Mouse (Mus musculus): ENCODE data around the gene Suclg2. TPM values are rescaled to one million over a fixed set of nuclear protein-coding genes. Genes with fewer than 3 reads are reported as not detected.

The Suclg2 gene
- total and polyA plus RNA-seq, 2 experiments from 2014 or later = 79.5 to 105 TPM

DNA sequence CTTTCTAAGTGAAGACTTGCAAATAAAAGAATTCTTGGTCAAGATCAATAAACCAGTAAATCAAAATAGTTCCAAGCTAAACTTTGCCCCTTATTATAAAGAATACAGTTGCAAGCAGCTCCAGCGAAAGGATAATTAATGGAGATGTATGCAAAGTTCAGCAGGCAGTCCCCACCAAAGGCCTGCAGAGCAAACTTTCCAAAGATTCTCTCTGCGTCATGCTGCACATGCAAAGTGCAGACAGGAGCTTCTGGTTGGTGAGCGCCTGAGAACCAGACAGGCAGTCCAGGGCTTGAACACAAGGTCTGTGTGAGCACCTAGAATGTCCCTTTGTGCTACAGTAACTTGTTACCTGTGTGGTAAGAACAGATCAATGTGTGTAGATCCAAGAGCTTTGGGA is 147.0 kb downstream of the Suclg2 start:
- ATAC-seq (ENCODE audit: insufficient read depth, low read depth) (no peak), DNase-seq (ENCODE audit: low spot score) (no peak)
- no peak overlapping the region for H3K9ac ChIP-seq (replicated peaks; ENCODE audit: low read depth, low read length)
- H3K27ac ChIP-seq (ENCODE audit: low read depth) = no peak overlapping the region
- H3K4me1 ChIP-seq (ENCODE audit: control insufficient read depth, insufficient read depth) = no peaks in the 10 kb centered on the region
- no peak overlapping the region for H3K4me3 ChIP-seq (ENCODE audit: low read depth, low read length)
- no peaks in the 10 kb centered on the region for H3K9me3 ChIP-seq (replicated peaks; ENCODE audit: control insufficient read depth, low read length)
- H3K4me2 ChIP-seq (ENCODE audit: low read depth, low read length) = no peak overlapping the region
- H3K36me3 ChIP-seq (replicated peaks; ENCODE audit: control insufficient read depth, insufficient read depth, low read length) = no peaks in the 10 kb centered on the region
- H3K27me3 ChIP-seq (ENCODE audit: control insufficient read depth, insufficient read depth, low read length) = no peaks in the 10 kb centered on the region
- 84% methylated on average over 3 of the region's 3 CpGs for WGBS
- TF ChIP-seq CTCF (IDR thresholded peaks at IDR 0.05; ENCODE audit: low read depth) (no peak), EP300 (IDR thresholded peaks at IDR 0.05; ENCODE audit: low read depth) (no peak)

DNA sequence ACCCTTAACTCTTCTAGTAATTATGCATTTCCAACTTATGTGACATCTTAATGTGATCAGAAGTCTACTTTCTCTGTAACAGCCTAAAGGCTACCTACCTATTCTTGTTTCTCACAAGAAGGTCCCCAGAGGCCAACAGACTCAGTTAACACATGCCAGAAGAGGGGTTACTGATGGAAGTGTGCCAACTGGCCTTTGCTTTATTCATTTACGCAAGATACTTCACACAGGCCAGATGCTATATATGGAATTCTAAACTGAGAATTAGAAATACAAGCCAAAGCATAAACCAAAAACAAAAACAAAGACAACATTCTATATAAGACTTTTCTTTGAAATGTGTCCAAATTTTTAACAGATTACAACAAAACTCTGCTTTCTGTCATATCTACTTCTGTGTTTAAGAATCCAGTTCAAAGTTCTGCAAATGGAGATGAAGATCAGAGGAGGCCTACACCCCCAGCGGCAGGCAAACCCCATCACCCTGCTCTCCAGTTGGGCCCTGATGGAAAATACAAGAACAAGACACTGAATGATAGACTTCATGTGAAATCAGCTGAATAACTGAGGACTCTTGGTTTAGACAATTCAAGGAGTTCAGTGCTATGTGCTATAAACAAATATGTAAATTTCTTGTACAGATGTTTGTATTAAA is 155.1 kb downstream of the Suclg2 start:
- no peaks in the 10 kb centered on the region for H3K36me3 ChIP-seq (replicated peaks; ENCODE audit: control insufficient read depth, insufficient read depth, low read length)
- H3K9me3 ChIP-seq (replicated peaks; ENCODE audit: control insufficient read depth, low read length) = no peaks in the 10 kb centered on the region
- no peaks in the 10 kb centered on the region for H3K4me1 ChIP-seq (ENCODE audit: control insufficient read depth, insufficient read depth)
- 70% methylated on average over 2 of the region's 2 CpGs for WGBS
- DNase-seq (ENCODE audit: low spot score) = no peak
- no peak overlapping the region for H3K9ac ChIP-seq (replicated peaks; ENCODE audit: low read depth, low read length)
- no peak overlapping the region for H3K27ac ChIP-seq (ENCODE audit: low read depth)
- no peak overlapping the region for H3K4me3 ChIP-seq (ENCODE audit: low read depth, low read length)
- H3K27me3 ChIP-seq (ENCODE audit: control insufficient read depth, insufficient read depth, low read length) = no peaks in the 10 kb centered on the region
- TF ChIP-seq EP300 (IDR thresholded peaks at IDR 0.05; ENCODE audit: low read depth) (no peak), CTCF (IDR thresholded peaks at IDR 0.05; ENCODE audit: low read depth) (no peak)
- H3K4me2 ChIP-seq (ENCODE audit: low read depth, low read length) = no peak overlapping the region
- no peak for ATAC-seq (ENCODE audit: insufficient read depth, low read depth)

DNA sequence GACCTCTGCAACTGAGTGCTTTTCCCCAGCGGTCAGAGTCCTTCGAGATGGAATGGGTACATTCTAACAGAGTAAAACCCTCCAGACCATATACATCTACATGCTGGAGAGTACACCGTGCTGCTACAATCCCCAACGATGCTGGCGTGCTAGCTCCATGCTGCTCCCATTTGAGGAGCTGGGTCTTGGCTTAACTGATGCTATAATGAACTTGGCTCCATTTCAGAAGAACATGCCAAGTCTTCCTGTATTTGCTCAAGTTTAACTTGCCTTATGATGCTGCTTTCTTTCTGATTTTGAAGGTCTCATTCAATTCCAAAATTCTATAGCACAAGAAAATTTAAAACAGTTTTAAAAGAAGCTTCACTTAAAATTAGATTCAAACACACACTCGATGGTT is 162.3 kb downstream of the Suclg2 start:
- no peaks in the 10 kb centered on the region for H3K4me1 ChIP-seq (ENCODE audit: control insufficient read depth, insufficient read depth)
- no peaks in the 10 kb centered on the region for H3K9me3 ChIP-seq (replicated peaks; ENCODE audit: control insufficient read depth, low read length)
- H3K36me3 ChIP-seq (replicated peaks; ENCODE audit: control insufficient read depth, insufficient read depth, low read length) = no peaks in the 10 kb centered on the region
- WGBS = 86% methylated on average over 6 of the region's 6 CpGs
- H3K4me2 ChIP-seq (ENCODE audit: low read depth, low read length) = no peak overlapping the region
- no peak overlapping the region for H3K4me3 ChIP-seq (ENCODE audit: low read depth, low read length)
- DNase-seq (ENCODE audit: low spot score) = no peak
- TF ChIP-seq CTCF (IDR thresholded peaks at IDR 0.05; ENCODE audit: low read depth) = no peak
- no peak for TF ChIP-seq EP300 (IDR thresholded peaks at IDR 0.05; ENCODE audit: low read depth)
- no peak overlapping the region for H3K27ac ChIP-seq (ENCODE audit: low read depth)
- no peak for ATAC-seq (ENCODE audit: insufficient read depth, low read depth)
- no peak overlapping the region for H3K9ac ChIP-seq (replicated peaks; ENCODE audit: low read depth, low read length)
- no peaks in the 10 kb centered on the region for H3K27me3 ChIP-seq (ENCODE audit: control insufficient read depth, insufficient read depth, low read length)

DNA sequence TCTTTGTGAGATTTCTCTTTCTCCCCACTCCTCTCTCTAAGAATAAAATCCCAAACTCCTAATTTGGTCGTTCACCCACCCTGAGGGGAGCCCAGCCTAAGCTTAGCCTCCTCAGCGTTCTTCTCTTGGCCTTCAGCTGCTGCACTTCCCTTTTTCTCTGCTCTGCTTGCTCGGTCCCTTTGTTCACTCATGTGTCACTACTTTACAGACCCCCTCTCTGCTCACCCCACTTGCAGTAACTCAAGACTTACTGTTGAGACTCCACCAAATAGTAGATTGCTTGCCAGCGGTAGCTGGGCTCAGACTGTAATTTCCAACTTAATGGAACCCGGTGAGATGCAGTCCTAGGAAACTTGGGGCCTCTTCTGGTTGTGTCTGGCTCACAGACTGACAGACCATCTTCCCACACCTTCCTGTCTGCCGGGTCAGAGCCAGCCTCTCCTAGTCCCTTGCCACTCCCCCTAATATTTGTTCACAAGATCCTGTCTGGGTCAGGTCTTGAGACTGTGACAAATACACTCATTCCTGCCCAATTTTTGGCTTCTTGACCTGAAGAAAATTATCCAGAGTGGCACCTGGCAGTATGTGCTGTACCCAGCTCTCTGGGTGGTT is 166.2 kb downstream of the Suclg2 start:
- no peak for TF ChIP-seq CTCF (IDR thresholded peaks at IDR 0.05; ENCODE audit: low read depth)
- TF ChIP-seq EP300 (IDR thresholded peaks at IDR 0.05; ENCODE audit: low read depth) = no peak
- H3K9me3 ChIP-seq (replicated peaks; ENCODE audit: control insufficient read depth, low read length) = no peaks in the 10 kb centered on the region
- ATAC-seq (ENCODE audit: insufficient read depth, low read depth) (no peak), DNase-seq (ENCODE audit: low spot score) (no peak)
- H3K4me2 ChIP-seq (ENCODE audit: low read depth, low read length) = no peak overlapping the region
- no peaks in the 10 kb centered on the region for H3K4me1 ChIP-seq (ENCODE audit: control insufficient read depth, insufficient read depth)
- 42% methylated on average over 6 of the region's 6 CpGs for WGBS
- H3K36me3 ChIP-seq (replicated peaks; ENCODE audit: control insufficient read depth, insufficient read depth, low read length) = no peaks in the 10 kb centered on the region
- no peak overlapping the region for H3K27ac ChIP-seq (ENCODE audit: low read depth)
- H3K9ac ChIP-seq (replicated peaks; ENCODE audit: low read depth, low read length) = no peak overlapping the region
- no peak overlapping the region for H3K4me3 ChIP-seq (ENCODE audit: low read depth, low read length)
- no peaks in the 10 kb centered on the region for H3K27me3 ChIP-seq (ENCODE audit: control insufficient read depth, insufficient read depth, low read length)

DNA sequence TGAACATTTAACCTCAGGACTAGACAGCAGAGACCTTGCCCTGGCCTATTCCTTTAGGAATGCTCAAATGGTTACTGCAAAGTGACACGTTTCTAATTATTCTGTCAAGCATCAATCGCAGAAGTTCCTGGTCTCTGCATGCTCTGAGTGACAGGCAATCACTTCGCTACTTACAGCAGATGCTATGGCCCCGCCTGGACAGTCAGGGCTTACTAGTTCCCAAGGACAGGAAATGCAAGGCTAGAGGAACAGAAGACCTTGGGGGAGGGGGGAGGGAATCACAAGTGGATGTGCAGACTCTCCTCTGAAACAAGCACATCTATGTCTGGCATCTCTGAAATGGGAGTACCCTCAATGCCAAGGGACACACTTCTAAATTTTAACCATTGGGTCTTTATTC is 167.6 kb downstream of the Suclg2 start:
- TF ChIP-seq CTCF (IDR thresholded peaks at IDR 0.05; ENCODE audit: low read depth) (no peak), EP300 (IDR thresholded peaks at IDR 0.05; ENCODE audit: low read depth) (no peak)
- Histone ChIP-seq H3K36me3 (replicated peaks; ENCODE audit: control insufficient read depth, insufficient read depth, low read length) (no peaks in the 10 kb centered on the region), H3K4me2 (ENCODE audit: low read depth, low read length) (no peak overlapping the region), H3K9ac (replicated peaks; ENCODE audit: low read depth, low read length) (no peak overlapping the region), H3K27me3 (ENCODE audit: control insufficient read depth, insufficient read depth, low read length) (no peaks in the 10 kb centered on the region), H3K4me3 (ENCODE audit: low read depth, low read length) (no peak overlapping the region), H3K9me3 (replicated peaks; ENCODE audit: control insufficient read depth, low read length) (no peaks in the 10 kb centered on the region), H3K27ac (ENCODE audit: low read depth) (no peak overlapping the region), H3K4me1 (ENCODE audit: control insufficient read depth, insufficient read depth) (no peaks in the 10 kb centered on the region)
- DNase-seq (ENCODE audit: low spot score) = no peak
- 53% methylated on average over 4 of the region's 4 CpGs for WGBS
- no peak for ATAC-seq (ENCODE audit: insufficient read depth, low read depth)

Data from heart, postnatal 0 days (tissue).